Mouse (Mus musculus): ENCODE data around the gene Wwc2.

DNA sequence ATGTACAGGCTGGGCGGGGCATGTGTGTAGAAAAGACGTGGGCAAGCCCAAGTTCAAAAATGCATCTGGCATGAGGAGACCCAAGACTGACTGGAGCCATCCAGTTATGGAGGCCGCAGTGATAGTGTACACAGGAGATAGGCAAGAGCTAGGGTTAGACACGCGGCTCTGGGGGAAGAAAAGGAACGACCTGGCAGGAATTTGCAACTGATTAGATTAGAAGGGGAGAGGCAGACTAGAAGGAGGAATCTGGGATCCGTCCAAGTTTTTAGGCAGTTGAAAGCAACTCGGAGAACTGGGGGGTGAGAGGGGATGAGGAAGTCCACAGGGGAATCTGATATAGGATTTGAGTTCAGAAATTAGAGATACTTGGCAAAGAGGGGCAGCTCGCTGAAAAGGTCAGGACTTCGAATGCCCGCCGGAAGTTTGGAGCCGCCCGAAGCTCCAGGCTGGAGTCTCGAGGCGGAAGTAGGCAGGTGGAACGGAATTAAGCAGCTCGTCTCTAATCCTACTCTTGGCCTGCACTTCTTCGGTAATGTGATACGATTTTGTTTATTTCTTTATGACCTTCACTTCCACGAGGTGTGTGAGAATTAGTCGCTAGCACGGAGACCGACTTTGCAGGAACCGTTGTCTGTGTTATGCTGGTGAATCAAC is 4.0 kb upstream of the Wwc2 start:
- TF ChIP-seq POLR2A (IDR thresholded peaks at IDR 0.05; ENCODE audit: insufficient read length, low read depth) (no peak), USF1 (IDR thresholded peaks at IDR 0.05; ENCODE audit: low read depth) (no peak), REST (IDR thresholded peaks at IDR 0.05; ENCODE audit: insufficient read depth, insufficient read length) (no peak), SRF (IDR thresholded peaks at IDR 0.05; ENCODE audit: control insufficient read depth, insufficient read length, low read depth) (no peak), MYOG (IDR thresholded peaks at IDR 0.05; ENCODE audit: control insufficient read depth in 1 of 3, insufficient read depth in 1 of 3, insufficient read length in 2 of 3, low read depth in 2 of 3) (no peak), MYOD1 (IDR thresholded peaks at IDR 0.05; ENCODE audit: control insufficient read depth in 1 of 3, insufficient read length in 2 of 3, low read depth in 2 of 3) (no peak), TCF3 (IDR thresholded peaks at IDR 0.05; ENCODE audit: insufficient read length, low read depth) (no peak), POLR2AphosphoS2 (IDR thresholded peaks at IDR 0.05; ENCODE audit: insufficient read length, low read depth) (no peak), TCF12 (IDR thresholded peaks at IDR 0.05; ENCODE audit: insufficient read depth, poor library complexity, severe bottlenecking) (no peak)

All from myocyte (in vitro differentiated cells).